Mouse (Mus musculus): Measurements from ENCODE around the gene E2f6. TPM values are rescaled to one million over a fixed set of nuclear protein-coding genes. Genes with fewer than 3 reads are reported as not detected.

The E2f6 gene
- total RNA-seq, 2 experiments from 2014 or later: 39.5 to 41.5 TPM

DNA sequence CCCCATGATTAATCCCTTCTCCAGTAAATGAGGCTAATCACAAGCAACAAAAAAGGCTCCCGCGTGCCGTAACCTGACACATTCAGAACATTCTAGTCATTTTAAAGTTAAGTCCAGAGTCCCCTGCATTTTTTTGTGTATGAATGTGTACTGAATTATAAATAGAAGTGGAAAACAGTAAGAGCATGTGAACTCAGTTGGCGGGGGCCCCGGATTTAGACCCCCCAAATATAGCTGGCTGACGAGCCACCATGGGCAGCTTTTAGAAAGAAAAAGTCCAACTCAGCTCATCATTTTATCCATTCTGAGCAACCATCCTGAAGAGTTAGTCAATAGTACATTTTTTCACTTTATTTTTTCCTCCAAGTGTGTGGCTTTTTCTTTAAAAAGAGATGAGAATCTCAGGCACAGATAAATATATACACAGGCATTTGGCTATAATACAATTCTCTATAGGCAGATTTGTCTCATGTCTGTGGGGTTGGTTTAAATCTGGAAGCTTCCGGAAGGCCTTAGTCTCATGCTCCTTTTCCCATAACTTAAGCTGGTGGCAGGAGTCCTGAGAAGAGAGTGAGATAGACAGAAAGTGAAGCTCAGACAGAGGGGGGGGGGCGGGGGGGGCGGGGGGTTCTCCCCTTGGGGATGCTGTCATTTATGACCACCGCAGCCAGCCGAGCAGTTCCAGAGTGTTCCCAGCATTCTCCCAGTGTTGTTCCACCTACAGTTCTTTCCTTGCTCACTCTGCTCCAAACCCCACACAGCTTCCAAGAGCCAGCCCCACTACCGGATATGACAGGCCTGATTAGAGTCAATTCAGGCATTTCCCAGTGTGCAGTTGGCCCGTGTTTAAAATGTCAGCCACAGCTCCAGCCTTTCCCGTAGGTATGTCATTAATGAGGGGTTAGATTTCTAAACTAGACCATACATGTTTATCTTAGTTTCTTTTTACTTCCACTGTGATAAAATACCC, 34.1 kb downstream of the E2f6 start:
- no peak for DNase-seq (ENCODE audit: low spot score in 2 of 2)

DNA sequence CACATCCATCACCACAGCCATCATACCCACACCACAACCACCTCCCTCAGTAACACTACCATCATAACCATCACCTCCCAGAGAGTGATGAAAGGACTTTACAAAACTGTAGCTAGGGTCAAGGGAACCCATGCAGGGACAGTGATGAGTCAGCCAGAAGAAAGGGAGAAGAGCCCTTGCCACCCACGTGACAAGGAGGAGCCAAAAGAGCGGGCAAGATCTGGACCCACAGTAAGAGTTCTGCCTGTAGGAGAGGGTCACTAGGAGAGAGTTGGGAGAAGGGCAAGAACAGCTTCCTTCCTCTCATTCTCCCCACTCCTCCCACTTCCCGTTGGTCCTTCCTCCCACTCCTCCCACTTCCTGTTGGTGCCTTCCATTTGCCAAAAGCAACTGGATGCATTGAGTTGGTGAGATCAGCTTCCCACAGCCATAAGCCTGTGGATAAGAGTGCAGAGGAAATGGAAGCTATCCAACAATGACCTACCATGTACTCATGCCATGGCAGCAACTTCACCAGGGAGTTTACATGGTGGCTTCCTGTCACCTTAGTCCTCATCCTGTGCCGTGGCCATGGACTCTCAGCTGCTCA, 36.5 kb downstream of the E2f6 start:
- no peak for DNase-seq (ENCODE audit: low spot score in 2 of 2)

DNA sequence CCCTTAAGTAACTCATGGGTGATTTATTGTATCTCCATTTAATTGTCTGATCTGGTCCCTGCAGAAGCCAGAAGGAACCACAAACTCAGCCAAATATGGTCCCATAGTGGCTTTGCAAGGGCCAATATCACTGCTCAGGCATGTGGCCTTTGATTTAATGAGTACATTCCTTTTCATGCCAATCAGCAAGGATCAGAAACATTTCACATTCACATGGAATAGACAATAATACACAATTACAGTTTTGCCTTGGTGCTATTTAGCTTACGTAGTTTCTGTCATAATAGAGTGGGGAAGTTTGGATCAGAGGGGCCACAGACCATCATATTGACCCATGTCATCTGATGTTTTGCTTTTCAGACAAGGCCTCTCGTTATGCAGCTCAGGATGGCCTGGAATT, 37.7 kb downstream of the E2f6 start:
- DNase-seq (ENCODE audit: low spot score in 2 of 2): no peak

DNA sequence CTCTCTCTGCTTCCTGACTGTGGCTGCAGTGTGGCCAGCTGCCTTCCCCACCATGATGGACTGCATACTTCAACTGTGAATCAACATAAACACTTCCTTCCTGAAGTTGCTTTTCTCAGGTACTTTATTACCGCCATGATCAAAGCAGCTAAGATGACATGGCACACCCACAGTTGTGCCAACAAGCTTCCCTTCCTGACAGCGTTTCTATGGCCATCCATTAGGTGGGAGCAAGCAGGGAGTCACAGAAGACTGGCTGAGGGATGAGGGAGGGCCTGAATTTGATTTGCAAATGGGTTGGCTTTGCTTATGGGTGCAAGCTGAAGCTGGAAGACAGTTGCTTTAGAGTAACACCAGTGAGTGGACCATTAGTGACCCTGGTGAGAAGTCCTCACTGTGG, 39.1 kb downstream of the E2f6 start:
- DNase-seq (ENCODE audit: low spot score in 2 of 2): no peak

DNA sequence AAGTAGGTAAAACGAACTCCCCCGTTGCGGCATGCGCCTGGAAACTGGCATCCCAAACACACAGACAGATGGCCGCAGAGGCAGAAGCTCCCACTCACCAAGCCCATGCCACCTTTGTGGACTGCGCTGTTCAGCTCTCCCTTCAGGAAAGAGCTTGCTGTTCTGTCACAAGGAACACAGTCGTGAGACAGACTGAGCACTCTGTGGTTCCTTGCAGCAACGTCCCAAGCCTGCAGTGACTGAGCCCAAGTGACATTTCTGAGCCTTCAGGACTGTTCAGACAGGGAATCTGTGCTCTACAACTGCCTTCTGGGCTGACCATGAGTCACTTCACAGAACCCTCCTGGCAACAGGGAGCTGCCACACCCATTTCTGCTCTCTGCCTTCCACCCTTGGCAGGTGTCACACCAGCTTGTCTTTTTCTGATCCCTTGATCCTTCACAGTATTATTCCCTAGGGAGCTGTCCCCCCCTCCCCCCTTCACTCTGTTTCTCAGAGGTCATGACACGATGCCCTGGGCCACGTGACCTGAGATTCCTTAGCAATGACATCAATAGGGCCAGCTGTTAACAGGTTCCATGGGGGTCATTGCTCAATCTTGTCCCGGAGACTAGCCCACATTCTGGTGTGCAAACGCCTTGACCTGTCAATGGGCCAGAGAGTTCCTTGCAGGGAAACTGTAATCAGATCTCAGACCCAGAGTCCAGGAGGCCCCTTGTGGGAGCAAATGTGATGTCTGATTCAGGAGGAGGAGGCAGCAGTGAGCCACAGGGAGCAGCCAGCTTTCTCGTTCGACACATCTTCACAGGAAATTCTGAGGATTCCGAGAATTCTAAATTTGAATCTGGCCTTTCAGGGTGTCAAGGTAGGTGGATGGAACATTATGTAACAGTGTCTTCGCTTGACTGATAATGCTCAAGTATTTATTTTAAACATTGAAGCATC, 39.9 kb downstream of the E2f6 start:
- peak in 1 of 2 experiments; percentile 43 for DNase-seq (ENCODE audit: low spot score in 2 of 2)

DNA sequence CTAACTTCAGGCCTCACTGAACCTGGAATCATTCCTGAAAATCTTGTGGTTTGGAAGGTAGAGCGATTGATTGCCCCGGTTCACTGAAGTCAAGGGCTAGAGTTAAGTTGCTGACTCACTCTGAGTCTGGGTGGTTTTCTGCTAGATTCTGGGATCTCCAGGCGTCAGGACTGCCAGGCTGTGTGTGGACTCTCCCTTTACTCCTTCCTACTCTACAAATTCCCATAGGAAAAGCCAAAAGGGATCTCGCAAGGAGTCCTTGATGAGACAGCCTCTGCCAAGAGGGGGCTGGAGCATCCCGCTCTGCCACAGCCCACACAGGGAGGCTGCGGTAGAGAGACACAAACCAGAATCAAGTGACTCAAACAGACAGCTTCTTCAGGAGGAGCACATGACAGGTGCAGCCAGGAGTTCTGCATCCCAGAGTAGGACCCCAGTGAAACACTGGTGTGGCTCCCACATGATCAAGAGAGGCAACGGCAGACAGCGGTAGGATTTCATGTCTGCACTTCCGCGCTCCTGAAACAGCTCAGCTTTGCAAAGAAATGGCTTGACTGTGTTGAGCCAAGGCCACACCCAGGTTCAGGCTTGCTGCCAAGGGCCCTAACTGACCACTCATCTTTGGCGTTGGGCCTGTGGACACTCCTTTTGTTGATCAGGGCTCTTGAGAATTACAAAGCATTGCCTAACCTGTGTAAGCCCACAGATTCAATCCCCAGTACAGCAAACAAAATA, 42.8 kb downstream of the E2f6 start:
- DNase-seq (ENCODE audit: low spot score in 2 of 2): peak; percentile 66 to 77

DNA sequence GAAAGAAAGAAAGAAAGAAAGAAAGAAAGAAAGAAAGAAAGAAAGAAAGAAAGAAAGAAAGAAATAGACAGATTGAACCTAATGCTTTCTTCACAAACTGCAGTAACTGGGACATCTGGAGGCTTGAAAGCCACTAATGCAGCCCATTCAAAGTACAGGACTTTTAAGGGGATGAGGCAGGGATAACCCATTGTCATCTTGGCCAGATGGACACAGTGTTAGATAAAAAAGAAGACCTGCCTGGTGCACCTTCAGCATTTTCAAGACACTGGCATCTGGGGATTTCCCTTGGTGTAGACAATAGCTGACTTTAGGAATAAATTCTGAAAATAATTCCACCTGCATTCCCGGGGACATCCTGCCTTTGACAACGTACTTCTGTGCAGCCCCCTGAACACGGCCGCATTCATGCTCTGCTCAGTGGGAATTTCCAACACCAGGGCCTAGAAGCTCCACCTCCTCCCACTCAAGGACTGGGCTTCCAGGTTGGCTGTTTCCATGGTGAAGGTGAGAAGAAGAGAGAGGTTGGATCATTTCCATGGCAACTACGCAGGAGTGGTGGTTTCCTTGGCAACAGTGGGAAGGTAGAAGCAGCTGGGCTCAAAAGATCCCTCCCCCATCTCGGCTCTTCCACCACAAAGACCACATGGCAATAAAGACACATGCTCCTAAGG, 45.0 kb downstream of the E2f6 start:
- no peak for DNase-seq (ENCODE audit: low spot score in 2 of 2)

DNA sequence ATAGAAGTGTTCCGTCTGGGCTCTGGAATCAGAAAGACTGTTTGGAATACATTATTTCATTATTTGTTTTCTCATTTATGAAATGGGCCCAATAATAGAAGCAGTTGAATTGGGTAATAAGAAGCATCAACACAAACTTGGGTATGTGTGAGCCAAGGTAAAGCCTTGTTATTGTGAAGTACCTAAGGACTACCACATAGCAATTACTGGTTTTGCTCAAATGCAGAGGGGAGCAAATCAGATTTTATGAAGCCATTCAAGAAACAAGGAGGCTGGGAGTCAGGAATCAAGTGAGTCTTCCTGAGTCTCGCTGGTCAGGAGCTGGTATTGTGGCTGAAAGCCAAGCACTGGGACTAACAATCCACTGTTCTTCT, 45.5 kb downstream of the E2f6 start:
- DNase-seq (ENCODE audit: low spot score in 2 of 2): no peak

DNA sequence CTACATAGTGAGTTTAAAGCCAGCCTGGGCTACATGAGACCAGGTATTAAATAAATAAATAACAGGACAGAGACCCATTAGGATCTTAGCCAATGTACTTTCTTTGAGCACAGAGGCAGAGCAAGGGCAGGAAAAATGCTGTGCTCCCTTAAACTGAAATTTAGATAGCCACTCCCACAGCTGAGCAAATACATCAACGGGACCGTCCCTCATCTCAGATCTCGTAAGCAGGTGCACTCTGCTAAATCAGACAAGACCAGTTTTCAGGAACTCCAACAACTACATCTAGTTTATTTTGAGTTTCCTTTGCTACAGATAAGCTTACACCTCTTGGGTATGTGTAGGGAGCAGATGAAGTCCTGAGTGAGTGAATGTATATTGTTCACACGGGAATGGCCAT, 47.3 kb downstream of the E2f6 start:
- no peak for DNase-seq (ENCODE audit: low spot score in 2 of 2)

DNA sequence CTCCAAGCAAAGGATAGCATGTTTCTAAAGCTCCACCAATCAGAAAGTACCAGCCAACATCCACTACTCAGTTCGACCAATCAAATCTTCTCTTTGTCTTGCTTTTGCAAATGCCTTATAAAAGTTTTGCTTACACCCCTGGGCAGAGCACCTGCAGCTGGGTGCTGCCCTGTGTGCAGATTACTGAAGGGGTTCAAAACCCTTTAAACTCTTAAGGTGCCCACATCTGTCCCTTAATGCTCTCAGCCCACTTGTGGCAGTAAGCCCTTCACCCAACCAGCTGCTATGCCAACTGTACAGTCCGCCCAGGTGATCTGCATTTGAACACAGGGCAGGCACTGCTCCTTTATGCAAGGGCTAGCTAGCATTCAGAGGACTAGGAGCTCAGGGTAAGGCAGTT, 49.0 kb downstream of the E2f6 start:
- no peak for DNase-seq (ENCODE audit: low spot score in 2 of 2)

DNA sequence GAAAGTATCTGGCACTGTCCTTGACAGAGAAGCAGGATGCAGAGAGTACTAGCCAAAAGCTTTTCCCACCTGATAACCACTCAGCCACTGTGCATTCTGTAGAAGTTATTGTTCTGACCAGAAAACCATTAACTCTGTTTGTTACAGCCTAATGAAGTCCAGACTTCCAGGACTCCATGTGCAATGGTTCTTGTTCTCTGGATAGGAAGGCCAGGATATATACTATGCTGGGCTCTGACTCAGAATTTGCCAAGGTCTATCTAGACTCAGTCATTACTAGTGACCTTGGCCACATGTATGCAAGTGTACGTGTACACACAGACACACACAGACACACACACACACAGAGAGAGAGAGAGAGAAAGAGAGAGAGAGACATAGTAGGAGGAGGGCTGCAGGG, 49.8 kb downstream of the E2f6 start:
- no peak for DNase-seq (ENCODE audit: low spot score in 2 of 2)

DNA sequence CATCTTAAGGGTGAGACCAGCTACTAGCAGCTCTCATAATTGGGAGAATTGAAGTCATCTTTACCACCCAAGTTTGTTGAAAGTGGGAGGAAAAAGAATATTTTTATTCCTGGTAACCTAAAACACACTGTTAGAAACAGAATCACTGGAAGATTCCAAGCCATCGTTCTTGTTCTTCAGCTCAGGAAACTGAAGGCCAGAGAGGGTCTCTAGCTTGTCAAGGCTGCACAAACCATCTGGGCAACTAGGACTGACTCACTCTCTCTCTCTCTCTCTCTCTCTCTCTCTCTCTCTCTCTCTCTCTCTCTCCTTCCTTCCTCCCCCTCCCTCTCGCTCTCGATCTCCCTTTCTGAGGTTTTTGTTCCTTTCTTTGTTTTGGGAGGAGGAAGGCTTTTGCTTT, 50.2 kb downstream of the E2f6 start:
- DNase-seq (ENCODE audit: low spot score in 2 of 2): no peak

DNA sequence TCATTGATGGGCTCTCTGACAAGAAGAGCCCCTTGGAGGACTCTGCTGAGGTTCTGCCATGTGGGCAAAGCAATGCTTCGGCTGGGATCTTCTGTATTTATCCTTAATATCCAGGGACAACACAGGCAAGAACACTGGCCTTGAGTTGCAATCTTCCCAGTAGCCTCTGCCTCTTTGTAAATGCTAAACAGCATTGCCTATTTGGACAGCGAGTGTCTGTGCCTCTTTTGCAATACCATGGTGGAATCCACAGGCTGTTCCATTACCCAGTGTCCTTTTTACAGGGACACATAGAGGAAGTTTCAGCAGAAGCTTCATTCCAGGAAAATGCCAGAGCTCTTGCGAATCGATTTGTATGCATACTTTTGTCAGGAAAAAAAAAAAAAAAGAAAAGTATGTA, 53.7 kb downstream of the E2f6 start:
- DNase-seq (ENCODE audit: low spot score in 2 of 2): no peak

DNA sequence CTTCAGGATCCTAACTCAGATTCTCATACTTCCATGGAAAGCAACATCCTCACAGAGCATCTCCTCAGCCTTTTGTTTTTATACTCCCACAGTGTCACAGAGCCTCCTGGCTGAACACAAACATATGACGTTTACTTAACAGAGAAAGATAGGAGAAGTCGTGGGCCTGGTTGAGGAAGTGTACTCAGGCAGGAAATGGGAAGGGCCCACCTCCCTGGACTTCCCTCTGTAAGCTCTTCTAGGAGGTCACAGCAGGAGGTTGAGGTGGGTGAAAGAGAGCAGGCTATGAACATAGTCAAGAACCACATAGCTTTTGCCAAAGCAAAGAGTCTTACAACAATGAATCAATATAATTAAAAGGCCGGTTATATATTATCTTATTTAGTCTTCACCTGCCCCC, 55.1 kb downstream of the E2f6 start:
- DNase-seq (ENCODE audit: low spot score in 2 of 2): no peak

DNA sequence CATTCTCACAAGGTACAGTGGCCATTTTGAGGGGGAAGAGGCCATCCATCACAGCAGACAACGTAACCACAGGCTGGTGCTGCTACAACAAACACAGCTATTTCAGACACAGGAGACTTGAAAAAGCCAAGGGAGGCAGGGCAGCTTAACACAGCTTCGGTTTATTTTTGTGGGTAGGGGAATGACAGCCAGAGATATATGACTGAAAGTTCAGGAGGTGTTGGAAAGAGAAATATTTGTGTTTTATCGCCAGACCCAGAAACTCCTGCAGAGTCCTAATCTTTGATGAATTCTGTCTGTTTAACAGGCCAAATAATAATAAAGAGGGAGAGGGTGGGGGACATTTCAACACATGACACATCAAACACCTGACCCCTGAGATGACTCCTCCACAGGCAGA, 55.7 kb downstream of the E2f6 start:
- DNase-seq (ENCODE audit: low spot score in 2 of 2): no peak

DNA sequence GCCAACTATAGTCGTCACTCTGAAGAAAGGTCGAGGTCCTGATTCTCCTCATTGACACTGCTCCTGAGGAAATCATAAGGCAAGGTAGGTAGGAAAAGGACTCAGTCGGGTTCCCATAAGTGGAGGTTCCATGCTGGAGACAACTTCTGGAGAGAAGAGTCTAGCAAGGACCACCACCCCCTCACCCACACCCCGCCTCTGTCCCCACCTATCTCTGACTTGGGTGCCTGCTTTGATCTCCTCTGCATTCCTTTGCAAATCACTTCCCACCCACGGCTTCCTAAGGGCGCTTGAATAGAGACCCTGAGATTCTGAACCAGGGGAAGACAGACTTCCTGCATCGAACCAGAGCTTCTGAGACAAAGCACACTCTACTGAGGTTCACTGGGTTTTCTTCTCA, 56.5 kb downstream of the E2f6 start:
- no peak for DNase-seq (ENCODE audit: low spot score in 2 of 2)

DNA sequence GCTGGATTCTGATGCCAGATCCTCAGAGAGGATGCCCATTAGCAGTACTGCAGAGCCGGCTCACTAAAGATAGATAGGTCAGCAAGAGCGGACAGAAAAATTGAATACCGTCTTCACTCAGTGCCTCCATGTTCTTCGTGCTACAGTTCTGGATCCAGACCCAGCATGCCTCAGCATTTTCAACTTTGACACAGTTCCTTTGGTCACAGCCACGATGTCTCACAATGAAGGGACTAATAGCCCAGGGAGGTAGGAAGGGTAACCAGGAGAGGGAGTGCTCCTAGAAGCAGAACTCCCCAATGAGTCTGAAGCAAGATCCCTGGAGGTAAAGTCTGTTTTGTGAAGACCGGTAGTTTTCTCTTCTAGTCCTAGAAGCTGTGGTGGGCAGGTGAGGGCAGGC, 57.9 kb downstream of the E2f6 start:
- no peak for DNase-seq (ENCODE audit: low spot score in 2 of 2)

DNA sequence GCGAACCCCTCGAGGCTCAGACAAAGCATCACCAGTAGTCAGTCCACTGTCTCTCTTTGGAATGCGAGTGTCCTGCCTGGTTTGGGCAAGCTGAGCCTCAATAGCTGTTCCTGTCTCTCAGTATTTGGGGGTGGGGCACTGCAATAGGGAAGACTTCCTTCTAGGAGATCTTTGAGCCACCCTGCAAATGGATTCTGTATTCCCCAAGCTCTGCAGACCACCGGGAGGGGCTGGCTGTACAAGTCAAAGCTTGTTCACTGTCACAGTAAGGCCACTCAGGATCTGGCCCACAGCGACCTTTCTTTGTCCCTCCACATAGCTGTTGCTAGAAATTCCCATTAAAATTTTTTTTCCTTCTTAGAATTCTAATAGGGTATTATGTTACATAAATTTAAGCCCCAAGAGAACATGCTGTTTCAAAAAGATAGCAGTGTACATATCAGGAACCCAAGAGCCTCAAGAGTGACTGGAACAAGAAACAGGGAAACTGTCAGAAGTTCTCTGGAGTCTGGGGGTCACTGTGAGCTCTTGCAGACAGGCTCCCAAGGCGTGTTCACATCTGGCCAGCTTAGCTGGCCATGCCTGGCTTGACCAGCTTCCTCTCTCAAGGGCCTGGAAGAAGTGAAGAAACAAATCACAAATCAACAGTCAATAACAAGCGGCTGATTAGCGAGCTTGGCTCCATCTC, 58.5 kb downstream of the E2f6 start:
- no peak for DNase-seq (ENCODE audit: low spot score in 2 of 2)

DNA sequence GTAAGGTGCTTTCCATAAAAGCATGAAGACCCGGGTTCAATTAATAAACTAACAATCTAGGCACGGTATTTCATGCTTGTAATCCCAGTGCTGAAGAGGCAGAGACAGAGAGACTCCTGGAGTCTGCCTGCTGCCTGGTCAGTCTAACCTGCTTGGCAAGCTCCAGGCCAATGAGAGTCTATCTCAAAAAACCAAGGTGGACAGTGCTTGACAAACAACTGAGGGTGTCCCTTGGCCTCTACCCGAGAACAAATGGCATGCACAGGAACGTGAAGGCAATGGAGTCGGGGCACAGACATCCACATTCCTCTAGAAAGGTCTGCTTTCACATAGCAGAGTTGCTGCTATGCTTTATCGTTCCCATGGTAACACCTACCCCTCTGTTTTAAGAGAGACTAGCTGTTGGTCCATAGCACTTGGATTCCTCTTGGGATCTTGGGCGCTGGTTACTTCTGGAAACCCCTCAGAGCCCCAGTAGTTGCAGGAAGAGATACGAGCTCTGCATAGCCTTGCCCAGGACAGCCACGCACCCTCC, 59.2 kb downstream of the E2f6 start:
- DNase-seq (ENCODE audit: low spot score in 2 of 2): no peak

Data from adrenal gland, adult 18-20 months (tissue).